Mouse (Mus musculus): ENCODE results near the gene Sbf1. TPM values are rescaled to one million over a fixed set of nuclear protein-coding genes. Genes with fewer than 3 reads are reported as not detected.

The Sbf1 gene
- polyA plus RNA-seq, 1 experiment from 2014 or later, result 38.3 TPM

- Histone ChIP-seq H3K9ac (no peak overlapping the region), H3K27me3 (replicated peaks) (no peaks in the 10 kb centered on the region), H3K27ac (replicated peaks) (no peak overlapping the region), H3K9me3 (no peaks in the 10 kb centered on the region), H3K4me1 (no peaks in the 10 kb centered on the region), H3K36me3 (no peaks in the 10 kb centered on the region), H3K4me3 (no peak overlapping the region), H3K4me2 (no peak overlapping the region)
- WGBS, result 76% methylated on average over 3 of the region's 3 CpGs
- no peak for ATAC-seq (ENCODE audit: extremely low read depth, insufficient number of reproducible peaks, low FRiP score, low TSS enrichment)
These were observed 28.2 kb upstream of the Sbf1 start for GRCm38 (mm10) chr15:89343325-89343724.

- WGBS, result 39% methylated on average over 1 of the region's 1 CpGs
- no peaks in the 10 kb centered on the region for H3K36me3 ChIP-seq
- no peak overlapping the region for H3K27ac ChIP-seq (replicated peaks)
- no peaks in the 10 kb centered on the region for H3K4me1 ChIP-seq
- no peak overlapping the region for H3K4me2 ChIP-seq
- no peak for ATAC-seq (ENCODE audit: extremely low read depth, insufficient number of reproducible peaks, low FRiP score, low TSS enrichment)
- H3K9ac ChIP-seq, result no peak overlapping the region
- H3K27me3 ChIP-seq (replicated peaks), result no peaks in the 10 kb centered on the region
- H3K9me3 ChIP-seq, result no peaks in the 10 kb centered on the region
- H3K4me3 ChIP-seq, result no peak overlapping the region
These were observed 26.6 kb upstream of the Sbf1 start for GRCm38 (mm10) chr15:89341678-89342077.

GRCm38 (mm10) chr15:89340136-89340535 is 25.0 kb upstream of the Sbf1 start:
- Histone ChIP-seq H3K27me3 (replicated peaks) (no peaks in the 10 kb centered on the region; the same call in 1 of the 2 replicates), H3K4me3 (no peak overlapping the region), H3K9me3 (no peaks in the 10 kb centered on the region), H3K4me2 (no peak overlapping the region), H3K4me1 (no peaks in the 10 kb centered on the region), H3K27ac (replicated peaks) (no peak overlapping the region), H3K36me3 (no peaks in the 10 kb centered on the region), H3K9ac (no peak overlapping the region)
- 65% methylated on average over 3 of the region's 3 CpGs for WGBS
- no peak for ATAC-seq (ENCODE audit: extremely low read depth, insufficient number of reproducible peaks, low FRiP score, low TSS enrichment)

GRCm38 (mm10) chr15:89339696-89340095 is 24.6 kb upstream of the Sbf1 start:
- WGBS, result 71% methylated on average over 2 of the region's 2 CpGs
- H3K9ac ChIP-seq, result no peak overlapping the region
- no peak for ATAC-seq (ENCODE audit: extremely low read depth, insufficient number of reproducible peaks, low FRiP score, low TSS enrichment)
- H3K36me3 ChIP-seq, result no peaks in the 10 kb centered on the region
- no peak overlapping the region for H3K4me2 ChIP-seq
- no peak overlapping the region for H3K27ac ChIP-seq (replicated peaks)
- H3K27me3 ChIP-seq (replicated peaks), result no peaks in the 10 kb centered on the region; the same call in 1 of the 2 replicates
- no peak overlapping the region for H3K4me3 ChIP-seq
- no peaks in the 10 kb centered on the region for H3K9me3 ChIP-seq
- H3K4me1 ChIP-seq, result no peaks in the 10 kb centered on the region

- Histone ChIP-seq H3K27me3 (replicated peaks) (no peaks in the 10 kb centered on the region; the same call in 1 of the 2 replicates), H3K9ac (no peak overlapping the region), H3K27ac (replicated peaks) (no peak overlapping the region), H3K36me3 (no peaks in the 10 kb centered on the region), H3K4me1 (no peaks in the 10 kb centered on the region), H3K4me2 (no peak overlapping the region), H3K4me3 (no peak overlapping the region), H3K9me3 (no peaks in the 10 kb centered on the region)
- no peak for ATAC-seq (ENCODE audit: extremely low read depth, insufficient number of reproducible peaks, low FRiP score, low TSS enrichment)
- WGBS, result 75% methylated on average over 14 of the region's 14 CpGs
These were observed 21.3 kb upstream of the Sbf1 start for GRCm38 (mm10) chr15:89336422-89336821.

GRCm38 (mm10) chr15:89334774-89335537 is 19.8 kb upstream of the Sbf1 start:
- H3K9me3 ChIP-seq, result no peaks in the 10 kb centered on the region
- H3K4me3 ChIP-seq, result no peak overlapping the region
- no peak overlapping the region for H3K27ac ChIP-seq (replicated peaks)
- H3K36me3 ChIP-seq, result no peaks in the 10 kb centered on the region
- no peak overlapping the region for H3K9ac ChIP-seq
- H3K4me1 ChIP-seq, result no peaks in the 10 kb centered on the region
- no peak overlapping the region for H3K4me2 ChIP-seq
- no peaks in the 10 kb centered on the region; the same call in 1 of the 2 replicates for H3K27me3 ChIP-seq (replicated peaks)
- no peak for ATAC-seq (ENCODE audit: extremely low read depth, insufficient number of reproducible peaks, low FRiP score, low TSS enrichment)
- 79% methylated on average over 17 of the region's 17 CpGs for WGBS

GRCm38 (mm10) chr15:89334271-89334670 is 19.2 kb upstream of the Sbf1 start, which contains the start of gene Miox:
TSS of gene Miox (plus strand) at chr15:89334398.
- 79% methylated on average over 7 of the region's 7 CpGs for WGBS
- Histone ChIP-seq H3K27ac (replicated peaks) (no peak within 1 kb of the TSS), H3K4me2 (no peak within 1 kb of the TSS)

GRCm38 (mm10) chr15:89326441-89326840 is 11.3 kb upstream of the Sbf1 start:
- ATAC-seq (ENCODE audit: extremely low read depth, insufficient number of reproducible peaks, low FRiP score, low TSS enrichment), result no peak

More at GRCm38 (mm10) chr15:89334271-89334670, 19.2 kb upstream of the Sbf1 start, which contains the start of gene Miox:
- no peaks in the 10 kb centered on the region for H3K9me3 ChIP-seq
- no peak within 1 kb of the TSS for H3K4me3 ChIP-seq
- no peak within 1 kb of the TSS for H3K9ac ChIP-seq
- ATAC-seq (ENCODE audit: extremely low read depth, insufficient number of reproducible peaks, low FRiP score, low TSS enrichment), result no peak
- no peaks in the 10 kb centered on the region; the same call in 1 of the 2 replicates for H3K27me3 ChIP-seq (replicated peaks)
- no peaks in the 10 kb centered on the region for H3K36me3 ChIP-seq
- no peaks in the 10 kb centered on the region for H3K4me1 ChIP-seq

GRCm38 (mm10) chr15:89323656-89324055 is 8.5 kb upstream of the Sbf1 start:
- Histone ChIP-seq H3K36me3 (no peaks in the 10 kb centered on the region), H3K4me2 (peak overlapping the region; percentile 69; the same call in 1 of the 2 replicates), H3K27me3 (replicated peaks) (peaks cover 47% of the 10 kb centered on the region), H3K4me3 (peak overlapping the region; percentile 37; the same call in 1 of the 2 replicates), H3K9me3 (no peaks in the 10 kb centered on the region), H3K9ac (no peak overlapping the region), H3K4me1 (peaks cover 5% of the 10 kb centered on the region; the same call in 1 of the 2 replicates), H3K27ac (replicated peaks) (no peak overlapping the region)
- WGBS, result 67% methylated on average over 4 of the region's 4 CpGs
- ATAC-seq (ENCODE audit: extremely low read depth, insufficient number of reproducible peaks, low FRiP score, low TSS enrichment), result no peak

More at GRCm38 (mm10) chr15:89326441-89326840, 11.3 kb upstream of the Sbf1 start:
- H3K36me3 ChIP-seq, result no peaks in the 10 kb centered on the region
- WGBS, result 51% methylated on average over 5 of the region's 5 CpGs
- H3K4me1 ChIP-seq, result peaks cover 5% of the 10 kb centered on the region; the same call in 1 of the 2 replicates
- no peak overlapping the region for H3K4me2 ChIP-seq
- H3K27me3 ChIP-seq (replicated peaks), result peaks cover 38% of the 10 kb centered on the region
- no peak overlapping the region for H3K4me3 ChIP-seq
- H3K9ac ChIP-seq, result no peak overlapping the region
- no peak overlapping the region for H3K27ac ChIP-seq (replicated peaks)
- no peaks in the 10 kb centered on the region for H3K9me3 ChIP-seq

GRCm38 (mm10) chr15:89322670-89323522 is 7.8 kb upstream of the Sbf1 start, which contains the start of gene Adm2:
TSS of gene Adm2 (plus strand) at chr15:89322720.
- peak within 1 kb of the TSS; percentile 69 for H3K4me2 ChIP-seq
- H3K4me1 ChIP-seq, result peaks cover 5% of the 10 kb centered on the region; the same call in 1 of the 2 replicates
- no peaks in the 10 kb centered on the region for H3K36me3 ChIP-seq
- no peak within 1 kb of the TSS for H3K27ac ChIP-seq (replicated peaks)
- H3K4me3 ChIP-seq, result peak within 1 kb of the TSS; percentile 37
- peaks cover 47% of the 10 kb centered on the region for H3K27me3 ChIP-seq (replicated peaks)
- peak within 1 kb of the TSS; percentile 67 for H3K9ac ChIP-seq
- ATAC-seq (ENCODE audit: extremely low read depth, insufficient number of reproducible peaks, low FRiP score, low TSS enrichment), result no peak
- no peaks in the 10 kb centered on the region for H3K9me3 ChIP-seq
- 6% methylated on average over 26 of the region's 26 CpGs for WGBS

GRCm38 (mm10) chr15:89321264-89321663 is 6.2 kb upstream of the Sbf1 start:
- no peak overlapping the region for H3K27ac ChIP-seq (replicated peaks)
- no peak for ATAC-seq (ENCODE audit: extremely low read depth, insufficient number of reproducible peaks, low FRiP score, low TSS enrichment)
- no peak overlapping the region for H3K9ac ChIP-seq
- H3K4me2 ChIP-seq, result no peak overlapping the region
- H3K4me1 ChIP-seq, result peaks cover 5% of the 10 kb centered on the region; the same call in 1 of the 2 replicates
- H3K4me3 ChIP-seq, result no peak overlapping the region
- H3K36me3 ChIP-seq, result no peaks in the 10 kb centered on the region
- H3K9me3 ChIP-seq, result no peaks in the 10 kb centered on the region
- WGBS, result 76% methylated on average over 8 of the region's 8 CpGs
- peaks cover 47% of the 10 kb centered on the region for H3K27me3 ChIP-seq (replicated peaks)

Measured in heart, embryonic 13.5 days (tissue).